Mouse (Mus musculus) midbrain, postnatal 0 days (tissue): ENCODE measurements at regions not wholly inside any gene's neighbourhood (a gene's known extent, or its start where the extent isn't known, plus 50 kb on each side); places are given as distances from the start of the nearest gene placed in this dataset.
A peak's percentile ranks its signal among the peaks of the same experiment; 100 is the strongest.

Experiments used
- ATAC-seq: fragments of 200-750 bp; cut with Nextera tagmentation; 2 replicates; pipeline ENCODE4 v1.8.0; 2017; ENCODE audit warnings: moderate number of reproducible peaks, mild to moderate bottlenecking, moderate TSS enrichment, moderate library complexity; ENCODE audit not compliant: low FRiP score
- DNase-seq: peaks from one replicate; pipeline ENCODE4 v3.0.0-alpha.2; 2015; ENCODE audit warnings: low spot score
- H3K27ac ChIP-seq: fragments of 300-500 bp; sonication (generic); 2 replicates; pipeline ENCODE4 v1.5.1; 2014; ENCODE audit warnings: low read depth, mild to moderate bottlenecking, low read length, mixed read lengths
- H3K27me3 ChIP-seq: fragments of 300-500 bp; sonication (generic); 2 replicates; pipeline ENCODE4 v1.6.1; 2014; ENCODE audit warnings: low read length, control low read depth, mixed read lengths; ENCODE audit not compliant: insufficient read depth
- H3K36me3 ChIP-seq: fragments of 300-500 bp; sonication (generic); 2 replicates; pipeline ENCODE4 v1.6.1; 2014; ENCODE audit warnings: low read length, control low read depth, mixed read lengths; ENCODE audit not compliant: insufficient read depth
- H3K4me1 ChIP-seq: fragments of 300-500 bp; sonication (generic); 2 replicates; pipeline ENCODE4 v1.6.1; 2014; ENCODE audit warnings: mild to moderate bottlenecking, control low read depth, antibody characterized with exemption, low read length, mixed read lengths; ENCODE audit not compliant: insufficient read depth
- H3K4me2 ChIP-seq: fragments of 300-500 bp; sonication (generic); 2 replicates; pipeline ENCODE4 v1.6.1; 2014; ENCODE audit warnings: low read depth, mild to moderate bottlenecking, low read length, mixed read lengths; ENCODE audit not compliant: poor library complexity, severe bottlenecking
- H3K4me3 ChIP-seq: fragments of 300-500 bp; sonication (generic); 2 replicates; pipeline ENCODE4 v1.5.1; 2014; ENCODE audit warnings: low read depth, mild to moderate bottlenecking, low read length, moderate library complexity
- H3K9ac ChIP-seq: fragments of 300-500 bp; sonication (generic); replicated peaks from 2 replicates; pipeline ENCODE4 v1.6.1; 2014; ENCODE audit warnings: mild to moderate bottlenecking, low read length, moderate library complexity, mixed read lengths; ENCODE audit not compliant: poor library complexity, severe bottlenecking
- H3K9me3 ChIP-seq: fragments of 300-500 bp; sonication (generic); 2 replicates; pipeline ENCODE4 v1.6.1; 2016; ENCODE audit warnings: low read length, control low read depth
- CTCF ChIP-seq: IDR thresholded peaks from 2 replicates; pipeline ENCODE4 v1.5.1; 2016; ENCODE audit warnings: antibody characterized with exemption, mild to moderate bottlenecking
- WGBS: fragments of 180-500 bp; shearing (Covaris S2); extraction: QIAGEN DNeasy Blood & Tissue Kit; methylation state at CpG from one replicate; pipeline ENCODE4 v1.1.7; 2014; 5-methylcytosine and 5-hydroxymethylcytosine counted together

DNA sequence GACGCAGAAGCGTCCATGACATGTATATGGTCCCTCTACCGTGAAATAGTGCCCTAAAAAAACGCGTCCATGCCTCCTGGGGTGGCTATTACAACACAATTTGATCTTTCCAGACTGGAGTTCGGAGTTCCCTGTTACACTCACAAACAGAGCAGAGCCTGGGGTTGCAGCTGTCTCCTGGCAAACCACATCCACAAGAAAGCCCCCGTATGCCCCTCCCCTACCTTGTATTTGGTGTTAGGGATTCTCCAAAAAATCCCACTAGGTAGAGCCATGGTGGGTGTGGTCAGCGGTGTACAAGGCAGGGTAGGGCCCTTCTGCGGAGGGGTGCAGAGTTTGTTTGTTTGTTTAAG is 70.0 kb downstream of the Tnp1 start:
- ATAC-seq (no peak), DNase-seq (no peak)
- no peak for TF ChIP-seq CTCF
- no peak overlapping the region for H3K9ac ChIP-seq
- H3K9me3 ChIP-seq: no peaks in the 10 kb centered on the region
- no peak overlapping the region for H3K27ac ChIP-seq
- no peaks in the 10 kb centered on the region for H3K27me3 ChIP-seq
- 18% methylated on average over 9 of the region's 9 CpGs for WGBS
- 0 out of 2 replicates have a peak, but pooled peaks cover 4% of the 10 kb centered on the region for H3K4me1 ChIP-seq
- H3K4me2 ChIP-seq: peak overlapping the region; percentile 29; the same call in 1 of the 2 replicates
- H3K4me3 ChIP-seq: no peak overlapping the region
- no peaks in the 10 kb centered on the region for H3K36me3 ChIP-seq

DNA sequence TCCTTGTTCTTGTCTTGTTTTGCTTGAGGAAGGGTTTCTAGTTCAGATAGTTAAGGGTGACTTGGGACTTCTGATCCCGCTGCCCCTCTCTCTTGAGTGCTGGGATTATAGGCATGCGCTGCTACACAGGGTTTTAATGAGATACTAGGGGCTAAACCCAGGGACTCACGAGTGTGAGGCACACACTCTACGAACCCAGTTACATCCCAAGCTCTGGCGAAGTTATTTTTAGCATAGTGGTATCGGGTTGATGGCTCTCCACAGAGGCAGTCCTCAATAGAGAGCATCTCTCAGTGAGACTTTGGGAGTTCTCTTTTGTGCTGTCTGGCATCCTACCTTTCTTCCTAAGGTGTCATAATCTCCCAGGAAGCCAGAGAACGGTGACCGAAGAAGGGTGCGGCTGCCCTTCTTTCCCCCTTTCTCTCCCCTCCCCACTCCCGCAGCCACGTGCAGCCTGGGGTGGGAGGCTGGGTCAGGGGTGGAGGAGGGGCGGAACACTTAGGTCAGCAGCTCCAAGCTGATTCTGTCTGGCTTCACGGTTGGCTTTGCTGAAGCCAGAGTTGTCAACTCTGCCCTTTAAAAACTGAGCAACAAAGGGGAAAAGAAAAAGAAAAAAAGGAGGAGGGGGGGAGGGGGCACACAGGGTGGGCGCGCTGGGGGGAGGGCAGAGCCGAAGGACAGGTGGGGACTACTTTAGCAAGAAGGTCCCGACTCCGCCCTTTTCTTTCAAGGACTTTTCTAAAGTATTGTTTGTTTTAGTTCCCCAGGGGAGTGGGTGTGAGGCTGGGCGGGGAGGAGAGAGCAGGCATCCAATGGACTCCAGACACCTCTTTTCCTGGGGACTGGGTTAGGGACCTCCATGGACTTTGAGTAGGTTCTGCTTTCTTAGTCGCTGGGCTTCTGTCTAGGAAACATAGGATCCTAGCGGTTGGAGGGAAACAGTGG is 70.4 kb upstream of the Igfbp5 start:
- Histone ChIP-seq H3K9me3 (no peaks in the 10 kb centered on the region), H3K4me3 (no peak overlapping the region), H3K4me2 (peak overlapping the region; percentile 29), H3K27ac (no peak overlapping the region), H3K4me1 (0 out of 2 replicates have a peak, but pooled peaks cover 4% of the 10 kb centered on the region), H3K27me3 (no peaks in the 10 kb centered on the region), H3K36me3 (no peaks in the 10 kb centered on the region), H3K9ac (no peak overlapping the region)
- 12% methylated on average over 21 of the region's 21 CpGs for WGBS
- ATAC-seq (no peak), DNase-seq (no peak)
- TF ChIP-seq CTCF: no peak

DNA sequence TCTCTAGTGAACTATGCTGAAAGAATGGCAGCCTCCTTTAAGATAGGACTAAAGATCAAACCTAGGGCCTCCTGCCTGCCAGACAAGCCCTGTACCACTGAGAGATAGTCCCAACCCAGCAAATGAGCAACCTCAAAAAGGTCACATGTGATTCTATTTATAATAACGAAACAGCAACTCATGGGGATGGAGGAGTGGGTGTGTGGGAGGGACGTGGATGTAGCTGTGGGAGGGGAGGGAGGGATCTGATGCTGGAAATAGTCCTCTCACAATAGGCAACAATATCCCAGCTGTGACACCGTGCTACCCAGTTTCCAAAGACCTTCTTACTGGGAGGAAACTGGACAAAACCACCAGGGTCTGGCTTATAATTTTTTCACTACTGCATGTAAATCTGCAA is 69.5 kb upstream of the Igfbp5 start:
- Histone ChIP-seq H3K9me3 (no peaks in the 10 kb centered on the region), H3K36me3 (no peaks in the 10 kb centered on the region), H3K4me1 (0 out of 2 replicates have a peak, but pooled peaks cover 4% of the 10 kb centered on the region), H3K9ac (no peak overlapping the region), H3K27me3 (no peaks in the 10 kb centered on the region), H3K4me3 (no peak overlapping the region), H3K4me2 (no peak overlapping the region), H3K27ac (no peak overlapping the region)
- WGBS: 57% methylated on average over 3 of the region's 3 CpGs
- no peak for DNase-seq
- TF ChIP-seq CTCF: no peak
- ATAC-seq: no peak

DNA sequence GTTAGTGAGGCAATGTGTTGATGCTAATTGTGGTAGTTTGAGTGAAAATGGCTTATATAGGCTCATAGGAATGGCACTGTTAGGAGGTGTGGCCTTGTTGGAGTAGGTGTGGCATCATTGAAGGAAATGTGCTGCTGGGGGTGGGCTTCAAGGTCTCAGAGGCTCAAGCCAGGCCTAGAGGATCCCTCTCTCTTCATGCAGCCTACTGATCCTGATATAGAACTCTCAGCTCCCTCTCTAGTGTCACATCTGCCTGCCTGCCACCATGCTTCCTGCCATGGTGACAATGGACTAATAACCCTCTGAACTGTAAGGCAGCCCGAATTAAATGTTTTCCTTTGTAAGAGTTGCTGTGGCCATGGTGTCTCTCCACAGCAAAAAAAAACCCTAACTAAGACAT is 68.4 kb upstream of the Igfbp5 start:
- Histone ChIP-seq H3K9ac (no peak overlapping the region), H3K36me3 (no peaks in the 10 kb centered on the region), H3K4me2 (no peak overlapping the region), H3K27ac (no peak overlapping the region), H3K9me3 (no peaks in the 10 kb centered on the region), H3K4me1 (0 out of 2 replicates have a peak, but pooled peaks cover 4% of the 10 kb centered on the region), H3K27me3 (no peaks in the 10 kb centered on the region), H3K4me3 (no peak overlapping the region)
- ATAC-seq (no peak), DNase-seq (no peak)
- no peak for TF ChIP-seq CTCF
- 85% methylated on average over 1 of the region's 1 CpGs for WGBS

DNA sequence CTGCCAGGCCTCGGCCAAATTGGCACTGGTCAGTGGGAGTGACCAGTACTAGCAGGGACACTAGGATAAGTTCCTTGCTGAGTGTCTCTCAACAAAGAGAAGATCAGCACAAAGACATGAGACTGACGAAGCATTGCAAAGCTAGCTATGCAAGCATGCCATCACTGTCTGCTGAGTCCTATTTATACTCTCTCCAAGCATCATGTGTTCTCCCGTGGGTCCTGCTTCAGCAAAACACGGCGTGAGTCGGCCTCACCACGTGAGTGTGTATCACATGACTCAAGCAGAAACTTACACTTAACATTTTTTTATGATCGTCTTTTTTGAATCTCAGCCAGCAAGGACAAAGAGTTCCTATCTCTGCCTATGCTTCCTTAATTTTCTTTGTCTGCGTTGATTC is 67.7 kb upstream of the Igfbp5 start:
- H3K4me3 ChIP-seq: no peak overlapping the region
- H3K4me1 ChIP-seq: 0 out of 2 replicates have a peak, but pooled peaks cover 4% of the 10 kb centered on the region
- 78% methylated on average over 9 of the region's 9 CpGs for WGBS
- H3K9me3 ChIP-seq: no peaks in the 10 kb centered on the region
- H3K27ac ChIP-seq: no peak overlapping the region
- ATAC-seq: no peak
- TF ChIP-seq CTCF: no peak
- H3K4me2 ChIP-seq: no peak overlapping the region
- no peaks in the 10 kb centered on the region for H3K36me3 ChIP-seq
- no peak overlapping the region for H3K9ac ChIP-seq
- DNase-seq: no peak
- H3K27me3 ChIP-seq: no peaks in the 10 kb centered on the region

DNA sequence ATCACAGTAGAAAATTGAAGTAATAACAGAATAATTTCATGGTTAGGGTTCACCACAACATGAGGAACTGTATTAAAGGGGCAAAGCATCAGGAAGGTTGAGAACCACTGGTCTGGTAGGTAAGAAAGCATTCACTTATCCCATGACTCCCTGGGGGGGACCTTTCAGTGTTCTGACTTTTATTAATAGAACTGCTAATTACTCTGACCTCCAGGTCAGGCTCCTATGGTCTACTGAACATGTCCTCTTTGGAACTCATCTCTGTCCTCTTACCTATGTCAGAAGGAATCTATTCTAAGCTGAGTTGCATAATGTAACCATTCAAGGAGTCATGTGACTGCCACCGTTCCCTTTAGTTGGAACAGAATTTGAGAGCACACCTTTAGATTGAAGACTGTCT is 65.3 kb upstream of the Igfbp5 start:
- H3K4me3 ChIP-seq: no peak overlapping the region
- ATAC-seq (no peak), DNase-seq (no peak)
- H3K9me3 ChIP-seq: no peaks in the 10 kb centered on the region
- no peaks in the 10 kb centered on the region for H3K36me3 ChIP-seq
- TF ChIP-seq CTCF: no peak
- 97% methylated on average over 1 of the region's 1 CpGs for WGBS
- H3K27ac ChIP-seq: no peak overlapping the region
- no peak overlapping the region for H3K9ac ChIP-seq
- no peaks in the 10 kb centered on the region for H3K27me3 ChIP-seq
- 0 out of 2 replicates have a peak, but pooled peaks cover under 1% of the 10 kb centered on the region for H3K4me1 ChIP-seq
- H3K4me2 ChIP-seq: no peak overlapping the region
